Mouse (Mus musculus) right cerebral cortex, adult 2 months (tissue): ENCODE results near the gene Mrpl34.

Source experiments
- DNase-seq, 2 experiments: peaks; one replicate each; pipeline ENCODE4 v3.0.0; 2021 to 2022; ENCODE audit warnings: low spot score in 2 of 2

Mrpl34 gene

DNA sequence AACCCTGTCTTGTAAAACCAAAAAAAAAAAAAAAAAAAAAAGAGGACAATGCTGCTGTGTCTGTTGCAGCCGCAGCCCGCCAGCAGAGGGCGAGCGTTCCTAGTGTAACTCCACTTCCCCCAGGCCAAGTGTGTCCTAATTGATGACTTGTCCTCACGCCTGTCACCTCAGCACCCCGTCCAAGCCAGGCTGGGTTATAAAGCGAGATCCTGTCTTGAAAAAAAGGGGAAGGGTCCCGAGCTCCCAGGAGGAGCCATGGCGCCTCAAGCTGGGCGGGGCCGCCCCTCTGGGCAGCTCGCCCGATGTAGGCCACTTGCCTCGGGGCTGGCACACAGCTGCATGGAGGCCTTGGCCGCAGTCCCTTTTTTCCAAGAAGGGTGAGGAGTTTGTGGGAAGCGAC is 30.3 kb downstream of the Mrpl34 start:
- DNase-seq = peak; percentile 83 to 86

DNA sequence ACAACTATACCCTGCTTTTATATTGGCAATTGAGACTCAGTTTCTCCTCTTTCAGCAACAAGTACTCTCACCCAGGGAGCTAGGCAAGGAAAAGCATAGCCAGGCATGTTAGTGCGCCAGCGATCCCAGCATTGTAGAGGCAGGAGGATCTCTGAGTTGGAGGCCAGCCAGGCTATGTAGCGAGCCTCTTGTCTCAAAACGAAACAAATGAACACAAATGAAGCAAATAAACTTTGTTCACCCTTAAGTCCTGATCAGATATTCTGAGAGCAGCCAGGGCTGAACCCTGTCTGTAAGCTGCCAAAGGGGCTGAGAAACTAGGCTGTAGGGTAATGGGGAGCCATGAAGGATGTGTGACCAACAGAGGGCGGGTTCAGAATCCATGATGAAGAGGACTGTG is 31.1 kb downstream of the Mrpl34 start:
- DNase-seq = no peak

DNA sequence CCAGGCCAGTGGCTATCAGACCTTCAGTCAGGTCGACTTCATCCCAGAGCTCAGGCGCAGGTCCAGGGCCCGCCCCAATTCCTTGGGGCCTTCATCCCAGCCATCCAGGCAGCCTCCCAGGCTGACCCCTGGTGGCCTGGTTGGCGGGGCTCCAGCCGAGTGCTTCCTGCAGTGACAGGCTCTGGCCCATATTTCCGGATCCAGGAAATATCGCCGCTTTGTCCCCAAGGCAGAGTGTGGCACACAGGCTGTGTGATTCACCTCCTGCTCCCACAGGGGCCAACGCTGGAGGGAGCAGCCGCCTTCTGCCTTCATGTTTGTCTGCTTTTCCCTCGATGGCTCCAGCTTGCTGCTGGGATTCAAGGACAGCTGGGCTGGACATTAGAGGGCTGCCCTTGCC is 31.7 kb downstream of the Mrpl34 start:
- DNase-seq = no peak

DNA sequence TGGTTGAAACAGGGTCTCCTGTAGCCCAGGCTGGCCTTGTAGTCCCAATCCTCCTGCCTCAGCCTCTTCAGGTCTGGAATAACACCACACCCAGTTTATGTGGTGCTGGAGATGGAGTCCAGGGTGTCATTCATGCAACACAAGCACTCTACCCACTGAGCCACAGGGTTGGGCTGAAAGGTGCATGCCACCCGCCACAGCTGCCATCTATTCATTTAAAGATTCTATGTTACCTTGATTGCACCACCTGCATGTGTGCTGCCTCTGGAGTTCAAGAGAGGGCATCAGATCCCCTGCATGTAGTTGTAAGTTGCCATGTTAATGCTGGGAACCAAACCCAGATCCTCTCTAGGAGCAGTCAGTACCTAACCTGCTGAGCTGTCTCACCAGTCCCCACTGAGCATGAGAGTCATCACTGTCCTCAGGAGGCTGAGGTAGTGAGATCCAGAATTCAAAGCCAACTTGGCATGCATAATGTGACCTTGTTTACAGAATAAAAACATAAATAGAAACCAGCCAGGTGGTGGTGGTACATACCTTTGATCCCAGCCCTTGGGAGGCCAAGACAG is 32.4 kb downstream of the Mrpl34 start:
- DNase-seq = no peak

DNA sequence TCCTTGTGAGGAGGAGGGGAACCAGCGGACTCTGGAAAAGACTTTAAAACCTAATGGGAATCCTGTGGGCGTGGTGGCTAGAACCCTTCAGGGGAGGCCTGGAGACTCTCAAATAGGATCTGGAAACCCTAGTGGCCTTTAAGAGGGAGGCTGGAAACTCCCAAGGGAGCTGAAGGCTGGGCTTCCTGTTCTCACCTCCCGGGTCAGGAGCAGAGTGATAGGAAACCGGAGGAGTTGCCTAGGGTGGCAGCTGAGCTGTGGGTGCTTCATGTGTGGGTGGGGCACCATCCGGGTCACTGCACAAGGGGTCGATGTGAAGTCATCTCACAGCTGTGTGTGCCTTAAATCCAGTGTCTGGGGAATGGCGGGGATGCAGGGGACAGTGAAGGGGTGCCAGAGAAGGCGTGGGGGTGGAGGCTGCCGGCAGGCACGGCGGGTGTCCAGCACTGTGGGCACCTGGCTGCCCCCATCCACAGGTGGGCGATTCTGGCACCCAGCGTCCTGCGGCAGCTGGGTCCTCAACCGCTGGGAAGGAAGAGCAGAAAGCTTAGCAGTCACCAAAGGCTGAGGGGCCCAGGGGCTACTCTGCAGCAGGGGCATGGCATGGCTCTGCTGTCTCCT is 33.2 kb downstream of the Mrpl34 start:
- no peak for DNase-seq

DNA sequence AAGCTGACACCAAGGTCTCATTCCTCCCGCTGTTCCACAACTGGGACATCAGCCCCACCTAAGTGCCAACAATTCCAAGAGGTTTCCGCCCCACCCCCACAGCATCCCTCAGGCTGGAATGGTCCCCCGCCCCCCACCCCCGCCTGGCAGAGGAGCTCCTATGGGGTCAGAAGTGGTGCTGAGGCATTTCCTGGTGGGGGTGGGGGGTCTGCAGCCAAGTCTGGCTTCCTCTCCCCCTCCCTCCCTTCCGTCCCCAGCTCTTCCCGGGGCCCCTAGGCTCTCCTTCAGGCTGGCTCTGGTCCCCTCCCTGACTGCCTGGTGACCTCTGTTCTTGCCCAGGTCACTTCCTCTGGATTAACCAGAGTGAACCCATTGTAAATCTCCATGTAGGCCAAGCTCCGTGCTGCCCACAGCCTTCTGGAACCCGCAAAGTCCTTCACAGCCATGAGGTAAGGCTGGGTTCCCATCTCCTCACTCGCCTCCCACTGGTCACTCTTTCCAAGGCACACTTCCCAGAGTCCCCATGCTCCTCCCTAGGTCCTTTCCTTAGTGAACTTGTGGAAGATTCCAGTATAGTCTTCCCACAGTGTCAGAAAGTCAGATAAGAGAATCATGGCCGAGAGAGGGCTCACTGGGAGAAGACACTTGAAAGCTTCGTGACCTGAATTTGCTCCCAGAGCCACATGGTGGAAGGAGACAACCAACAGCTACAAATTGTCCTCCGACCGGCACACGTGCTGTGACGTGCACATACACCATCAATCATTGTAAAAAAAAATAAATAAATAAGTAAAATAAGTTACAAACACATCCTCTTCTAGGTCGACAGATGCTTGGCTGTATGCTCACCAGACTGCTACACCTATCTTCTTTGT is 34.3 kb downstream of the Mrpl34 start:
- DNase-seq = no peak

DNA sequence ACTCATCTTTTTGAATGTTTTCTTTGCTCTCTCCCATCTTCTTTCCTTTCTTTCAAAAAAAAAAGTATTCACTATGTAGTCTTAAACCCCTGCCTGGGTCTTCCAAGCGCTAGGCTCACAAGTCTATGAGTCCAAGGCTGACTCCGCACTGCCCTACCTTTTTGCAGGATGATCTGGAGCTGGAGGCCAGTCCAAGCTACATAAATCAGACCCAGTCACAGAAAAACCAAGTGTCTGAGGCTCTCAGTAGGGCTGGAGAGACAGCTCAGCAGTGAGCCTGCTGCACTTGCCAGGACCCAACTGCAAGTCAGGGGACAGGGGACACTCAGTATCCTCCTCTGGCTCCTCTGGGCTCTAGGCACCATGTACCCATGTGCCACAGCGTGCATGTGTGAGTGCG is 39.6 kb downstream of the Mrpl34 start:
- no peak for DNase-seq

DNA sequence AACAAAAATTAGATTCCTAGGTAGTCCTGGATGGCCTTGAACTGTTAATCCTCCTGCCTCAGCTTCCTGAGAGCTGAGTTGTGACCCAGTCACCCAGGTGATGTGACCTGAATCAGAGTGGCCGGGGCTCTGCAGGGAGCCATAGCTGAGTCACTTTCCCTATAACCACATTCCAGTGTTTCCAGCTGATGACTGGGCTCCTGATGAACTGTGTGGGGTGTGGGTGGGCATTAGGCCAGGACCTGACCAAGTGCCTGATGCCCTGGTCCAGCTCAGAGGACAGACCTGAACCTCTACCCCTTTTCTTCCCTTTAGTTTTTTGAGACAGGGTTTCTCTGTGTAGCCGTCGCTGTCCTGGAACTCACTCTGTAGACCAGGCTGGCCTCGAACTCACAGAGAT is 40.6 kb downstream of the Mrpl34 start:
- DNase-seq = no peak

DNA sequence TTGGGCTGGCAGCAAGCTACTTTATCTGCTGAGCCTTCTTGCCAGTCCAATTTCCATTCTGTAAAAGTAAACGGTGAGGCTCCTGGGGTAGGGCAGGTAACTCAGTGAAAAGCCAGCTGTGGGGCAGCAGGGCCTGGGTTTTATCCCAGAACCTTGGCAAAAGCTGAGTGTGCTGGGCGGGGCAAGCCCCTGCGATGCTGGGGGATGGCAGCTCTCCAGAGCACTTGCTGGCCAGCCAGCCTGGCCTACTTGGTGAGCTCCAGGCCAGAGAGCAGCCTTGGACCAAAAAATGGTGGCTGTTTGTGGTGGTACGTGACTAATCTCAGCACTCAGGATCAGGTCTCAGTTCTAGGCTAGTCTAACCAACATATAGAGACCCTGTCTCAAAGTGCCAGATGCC is 41.2 kb downstream of the Mrpl34 start:
- DNase-seq = no peak

DNA sequence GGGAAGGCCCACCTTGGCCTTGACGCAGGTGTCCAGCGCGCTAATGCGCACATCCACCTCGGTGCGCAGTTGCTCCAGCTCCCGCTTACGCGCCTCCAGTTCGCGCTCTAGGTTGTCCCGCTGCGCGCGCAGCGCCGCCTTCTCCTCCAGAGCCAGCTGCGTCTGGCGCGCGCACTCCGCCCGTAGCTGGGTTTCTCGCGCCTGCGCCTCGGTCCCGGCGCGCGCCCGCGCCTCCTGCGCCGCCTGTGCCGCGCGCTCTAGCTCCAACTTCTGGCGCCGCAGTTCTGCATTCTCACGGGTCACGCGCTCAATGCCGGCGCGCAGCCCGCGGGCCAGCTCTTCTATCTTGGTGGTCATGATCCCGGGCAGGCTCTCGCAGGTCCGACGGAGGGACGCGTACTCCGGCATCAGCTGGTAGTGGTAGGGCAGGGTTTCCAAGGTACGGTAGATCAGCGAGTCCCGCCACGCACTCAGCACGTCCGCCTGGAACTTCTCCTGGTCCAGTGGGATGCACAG is 42.9 kb downstream of the Mrpl34 start:
- DNase-seq = peak; percentile 77 to 89

DNA sequence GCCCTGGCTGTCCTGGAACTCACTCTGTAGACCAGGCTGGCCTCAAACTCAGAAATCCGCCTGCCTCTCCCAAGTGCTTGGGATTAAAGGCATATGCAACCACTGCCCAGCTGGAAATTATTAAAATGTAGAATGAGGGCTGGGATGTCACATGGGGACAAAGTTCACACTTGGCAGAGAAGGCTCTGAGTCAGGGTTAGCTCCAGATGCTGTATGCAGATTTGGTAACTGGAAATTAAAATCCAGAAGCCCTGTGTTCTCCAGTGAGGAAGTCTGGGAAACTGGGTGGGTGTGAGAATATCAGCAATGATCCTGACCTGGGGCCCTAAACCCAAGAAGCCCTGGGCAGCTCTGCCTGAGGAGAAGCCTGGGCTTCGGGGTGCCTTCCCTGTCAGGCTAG is 44.6 kb downstream of the Mrpl34 start:
- DNase-seq = no peak

DNA sequence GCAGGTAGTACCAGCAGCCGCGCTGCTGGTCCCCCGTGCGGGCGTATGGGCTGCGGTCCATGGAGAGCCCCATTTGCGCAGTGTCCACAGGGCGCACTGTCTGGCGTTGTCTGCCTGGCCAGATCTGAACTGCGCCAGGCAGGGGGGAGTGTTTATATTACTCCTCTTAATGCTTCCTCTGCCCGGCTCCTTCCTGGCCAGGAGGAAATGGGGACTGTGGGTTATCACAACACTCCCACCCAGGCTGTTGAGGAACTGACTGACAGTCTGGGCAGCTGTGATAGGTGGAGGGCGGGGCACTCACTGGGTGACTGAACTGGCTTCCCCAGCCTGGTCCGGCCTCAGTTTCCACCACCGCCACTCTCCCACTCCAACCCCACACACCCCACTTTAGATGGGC is 46.9 kb downstream of the Mrpl34 start, which contains the start of gene Plvap:
Gene Plvap, minus strand, starts transcription at position 109 of the 400 bp plus-strand sequence.
- no peak for DNase-seq

DNA sequence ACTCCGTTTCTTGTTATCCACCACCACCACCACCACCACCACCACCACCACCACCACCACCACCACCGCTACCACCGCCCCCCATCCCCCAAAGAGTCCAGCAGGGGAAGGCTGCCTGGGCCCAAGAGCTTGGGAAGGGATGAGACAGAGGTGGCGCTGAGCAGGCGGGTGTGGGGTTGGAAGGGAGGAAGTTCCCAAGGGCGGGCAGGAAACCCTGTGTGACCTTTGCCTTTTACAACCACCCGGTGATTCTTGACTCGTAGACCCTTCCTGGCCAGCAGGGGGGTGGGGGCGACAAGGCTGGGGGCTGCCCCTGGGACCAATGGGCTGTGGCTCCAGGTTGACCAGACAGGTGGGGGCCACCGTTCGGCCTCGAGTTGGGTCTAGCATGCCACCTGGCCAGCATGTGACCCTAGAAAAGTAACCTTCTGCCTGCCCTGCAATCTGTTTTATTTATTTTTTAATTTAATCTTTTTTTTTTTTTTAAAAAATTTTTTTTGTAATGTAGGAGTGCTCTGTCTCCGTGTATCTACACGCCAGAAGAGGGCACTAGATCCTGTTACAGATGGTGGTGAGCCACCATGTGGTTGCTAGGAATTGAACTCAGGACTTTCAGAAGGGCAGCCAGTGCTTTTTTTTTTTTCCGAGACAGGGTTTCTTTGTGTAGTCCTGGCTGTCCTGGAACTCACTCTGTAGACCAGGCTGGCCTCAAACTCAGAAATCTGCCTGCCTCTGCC is 48.4 kb downstream of the Mrpl34 start:
- DNase-seq = no peak

DNA sequence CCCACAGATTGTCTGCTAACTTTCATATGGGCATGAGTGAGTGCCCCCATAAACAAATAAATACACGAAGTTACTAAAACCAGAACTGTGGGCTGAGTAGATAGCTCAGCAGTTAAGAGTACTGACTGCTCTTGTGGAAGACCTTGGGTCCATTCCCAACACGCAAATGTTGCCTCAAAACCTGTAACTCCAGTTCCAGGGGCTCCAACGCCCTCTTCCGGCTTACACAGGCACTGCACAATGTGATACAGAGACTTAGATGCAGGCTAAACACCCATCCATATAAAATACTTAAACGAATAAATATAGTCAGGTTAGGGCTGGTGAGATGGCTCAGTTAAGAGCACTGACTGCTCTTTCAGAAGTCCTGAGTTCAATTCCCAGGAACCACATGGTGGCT is 50.3 kb downstream of the Mrpl34 start:
- no peak for DNase-seq
